Mouse (Mus musculus): ENCODE measurements around the gene Pmp22. TPM values are rescaled to one million over a fixed set of nuclear protein-coding genes. Genes with fewer than 3 reads are reported as not detected.

Pmp22 gene
- polyA plus RNA-seq, 1 experiment, result 32.4 TPM

GRCm38 (mm10) chr11:63125832-63126456, 2.8 kb upstream of the Pmp22 start:
- Histone ChIP-seq H3K27me3 (replicated peaks) (peaks cover 47% of the 10 kb centered on the region), H3K9me3 (no peaks in the 10 kb centered on the region), H3K4me3 (replicated peaks) (no peak overlapping the region), H3K4me1 (no peaks in the 10 kb centered on the region; the same call in 1 of the 2 replicates), H3K36me3 (replicated peaks; ENCODE audit: low read length) (no peaks in the 10 kb centered on the region)
- TF ChIP-seq FLI1 (IDR thresholded peaks at IDR 0.05; ENCODE audit: low read length) (no peak), GATA1 (IDR thresholded peaks at IDR 0.05; ENCODE audit: borderline replicate concordance, low read length) (no peak)

- Histone ChIP-seq H3K4me1 (no peaks in the 10 kb centered on the region; the same call in 1 of the 2 replicates), H3K9me3 (no peaks in the 10 kb centered on the region), H3K36me3 (replicated peaks; ENCODE audit: low read length) (no peaks in the 10 kb centered on the region), H3K4me3 (replicated peaks) (no peak overlapping the region), H3K27me3 (replicated peaks) (peaks cover 57% of the 10 kb centered on the region)
- TF ChIP-seq FLI1 (IDR thresholded peaks at IDR 0.05; ENCODE audit: low read length) (no peak), GATA1 (IDR thresholded peaks at IDR 0.05; ENCODE audit: borderline replicate concordance, low read length) (no peak)
These were observed 1.8 kb upstream of the Pmp22 start for GRCm38 (mm10) chr11:63126976-63127375.

DNA sequence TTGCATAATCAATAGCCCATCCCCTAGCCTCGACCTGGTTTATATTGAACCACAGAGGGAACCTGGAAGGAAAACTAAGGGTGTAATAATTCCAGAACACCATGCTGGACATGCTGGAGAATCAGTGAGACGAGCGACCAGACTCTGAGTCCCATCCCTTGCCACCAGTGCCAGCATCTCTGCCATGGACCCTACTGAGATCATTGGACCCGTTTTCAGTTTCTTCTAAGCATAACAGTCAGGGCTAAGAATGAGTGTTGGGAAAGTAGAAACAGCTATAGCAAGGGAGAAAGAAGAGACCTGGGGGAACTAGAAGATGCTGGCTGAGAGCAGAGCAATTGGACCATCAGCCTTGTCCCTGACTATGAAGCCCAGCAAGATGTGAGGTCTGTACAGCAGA, 1.3 kb upstream of the Pmp22 start:
- Histone ChIP-seq H3K36me3 (replicated peaks; ENCODE audit: low read length) (no peaks in the 10 kb centered on the region), H3K4me3 (replicated peaks) (no peak overlapping the region), H3K27me3 (replicated peaks) (peaks cover 63% of the 10 kb centered on the region), H3K9me3 (no peaks in the 10 kb centered on the region), H3K4me1 (no peaks in the 10 kb centered on the region; the same call in 1 of the 2 replicates)
- TF ChIP-seq GATA1 (IDR thresholded peaks at IDR 0.05; ENCODE audit: borderline replicate concordance, low read length) (no peak), FLI1 (IDR thresholded peaks at IDR 0.05; ENCODE audit: low read length) (no peak)

GRCm38 (mm10) chr11:63129375-63129774, 593 bp downstream of the Pmp22 start:
- Histone ChIP-seq H3K4me3 (replicated peaks) (no peak overlapping the region), H3K9me3 (no peaks in the 10 kb centered on the region), H3K36me3 (replicated peaks; ENCODE audit: low read length) (no peaks in the 10 kb centered on the region), H3K4me1 (peaks cover 7% of the 10 kb centered on the region), H3K27me3 (replicated peaks) (peaks cover 78% of the 10 kb centered on the region)
- TF ChIP-seq FLI1 (IDR thresholded peaks at IDR 0.05; ENCODE audit: low read length) (no peak), GATA1 (IDR thresholded peaks at IDR 0.05; ENCODE audit: borderline replicate concordance, low read length) (no peak)

GRCm38 (mm10) chr11:63129840-63130239, 1.1 kb downstream of the Pmp22 start:
- Histone ChIP-seq H3K36me3 (replicated peaks; ENCODE audit: low read length) (no peaks in the 10 kb centered on the region), H3K4me3 (replicated peaks) (no peak overlapping the region), H3K9me3 (no peaks in the 10 kb centered on the region), H3K4me1 (peaks cover 7% of the 10 kb centered on the region), H3K27me3 (replicated peaks) (peaks cover 79% of the 10 kb centered on the region)
- TF ChIP-seq GATA1 (IDR thresholded peaks at IDR 0.05; ENCODE audit: borderline replicate concordance, low read length), result no peak
- no peak for TF ChIP-seq FLI1 (IDR thresholded peaks at IDR 0.05; ENCODE audit: low read length)

DNA sequence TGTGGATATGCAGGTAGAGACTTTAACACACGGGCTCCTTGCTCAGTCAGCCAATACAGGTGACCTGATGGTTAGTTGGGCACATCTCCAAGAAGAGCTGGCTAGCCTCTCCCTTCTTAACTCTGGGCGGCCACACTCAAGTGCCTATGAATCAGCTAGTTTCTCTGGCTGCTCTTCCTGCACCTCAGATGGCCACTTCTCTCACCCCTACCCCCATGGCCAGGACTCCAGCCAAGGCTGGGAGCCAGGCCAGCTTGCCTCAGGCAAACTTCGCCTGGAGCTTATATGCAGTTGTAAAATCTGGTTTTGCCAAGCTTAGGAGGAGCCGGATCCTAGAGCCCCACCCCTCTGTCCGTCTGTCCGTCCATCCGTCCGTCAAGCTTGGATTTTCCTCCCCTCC, 1.7 kb downstream of the Pmp22 start:
- H3K27me3 ChIP-seq (replicated peaks), result peaks cover 84% of the 10 kb centered on the region
- H3K4me3 ChIP-seq (replicated peaks), result no peak overlapping the region

DNA sequence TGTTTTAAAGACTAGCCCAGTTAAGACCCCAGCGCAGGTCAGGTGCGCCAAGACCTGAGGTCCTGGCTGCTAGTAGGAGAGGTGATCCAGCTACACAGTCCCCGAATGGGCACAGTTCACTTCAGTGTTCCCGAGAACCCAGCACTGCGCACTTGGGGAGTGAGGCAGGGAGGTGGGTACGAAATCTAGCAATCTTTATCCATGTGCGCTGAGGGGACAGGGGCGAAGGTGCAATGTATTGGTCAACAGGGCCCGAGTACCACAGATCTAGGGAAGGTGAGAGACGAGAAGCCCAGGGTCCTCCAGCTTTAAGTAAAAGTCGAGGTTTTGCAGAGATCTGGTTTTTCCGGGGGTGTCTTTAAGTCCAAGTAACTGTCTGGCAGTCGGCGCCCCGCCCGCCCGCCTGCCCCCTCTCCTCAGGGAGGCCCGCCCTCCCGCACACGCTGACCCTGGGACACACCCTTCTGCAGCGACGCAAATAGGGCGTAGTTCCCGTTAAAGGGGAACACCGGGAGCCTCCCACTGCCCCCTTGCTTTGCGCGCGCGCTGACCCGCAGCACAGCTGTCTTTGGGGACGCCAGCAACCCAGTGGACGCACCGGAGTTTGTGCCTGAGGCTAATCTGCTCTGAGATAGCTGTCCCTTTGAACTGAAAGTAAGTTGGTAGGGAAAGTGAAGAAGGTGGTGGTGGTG, 2.4 kb downstream of the Pmp22 start:
- peaks cover 81% of the 10 kb centered on the region for H3K27me3 ChIP-seq (replicated peaks)
- no peaks in the 10 kb centered on the region for H3K9me3 ChIP-seq
- no peak for TF ChIP-seq GATA1 (IDR thresholded peaks at IDR 0.05; ENCODE audit: borderline replicate concordance, low read length)
- no peak for TF ChIP-seq FLI1 (IDR thresholded peaks at IDR 0.05; ENCODE audit: low read length)
- peaks cover 12% of the 10 kb centered on the region for H3K4me1 ChIP-seq
- peak overlapping the region; percentile 85 for H3K4me3 ChIP-seq (replicated peaks)
- no peaks in the 10 kb centered on the region for H3K36me3 ChIP-seq (replicated peaks; ENCODE audit: low read length)

More for the DNA sequence above, 1.7 kb downstream of the Pmp22 start:
- TF ChIP-seq FLI1 (IDR thresholded peaks at IDR 0.05; ENCODE audit: low read length) (no peak), GATA1 (IDR thresholded peaks at IDR 0.05; ENCODE audit: borderline replicate concordance, low read length) (no peak)
- H3K9me3 ChIP-seq, result no peaks in the 10 kb centered on the region
- peaks cover 10% of the 10 kb centered on the region for H3K4me1 ChIP-seq
- H3K36me3 ChIP-seq (replicated peaks; ENCODE audit: low read length), result no peaks in the 10 kb centered on the region

DNA sequence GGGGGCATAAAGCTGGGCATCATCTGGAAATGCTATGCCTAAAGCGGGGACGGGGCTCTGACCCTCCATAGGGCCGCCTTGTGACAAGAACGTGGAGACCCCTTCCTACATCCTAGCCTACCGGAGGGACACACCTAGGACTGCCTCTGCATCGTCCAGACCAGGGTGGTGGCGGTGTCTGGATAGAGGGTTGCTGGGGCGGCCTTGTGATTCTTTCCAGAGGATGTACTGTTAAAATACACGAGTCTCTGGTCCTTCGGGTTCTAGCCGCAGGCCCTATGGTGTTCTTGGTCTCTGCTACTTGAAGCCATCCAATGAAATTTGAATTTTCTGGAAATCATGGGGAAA, 2.9 kb downstream of the Pmp22 start:
- TF ChIP-seq FLI1 (IDR thresholded peaks at IDR 0.05; ENCODE audit: low read length) (no peak), GATA1 (IDR thresholded peaks at IDR 0.05; ENCODE audit: borderline replicate concordance, low read length) (no peak)
- Histone ChIP-seq H3K27me3 (replicated peaks) (peaks cover 81% of the 10 kb centered on the region), H3K4me1 (peaks cover 12% of the 10 kb centered on the region), H3K4me3 (replicated peaks) (peak overlapping the region; percentile 85), H3K36me3 (replicated peaks; ENCODE audit: low read length) (no peaks in the 10 kb centered on the region), H3K9me3 (no peaks in the 10 kb centered on the region)

DNA sequence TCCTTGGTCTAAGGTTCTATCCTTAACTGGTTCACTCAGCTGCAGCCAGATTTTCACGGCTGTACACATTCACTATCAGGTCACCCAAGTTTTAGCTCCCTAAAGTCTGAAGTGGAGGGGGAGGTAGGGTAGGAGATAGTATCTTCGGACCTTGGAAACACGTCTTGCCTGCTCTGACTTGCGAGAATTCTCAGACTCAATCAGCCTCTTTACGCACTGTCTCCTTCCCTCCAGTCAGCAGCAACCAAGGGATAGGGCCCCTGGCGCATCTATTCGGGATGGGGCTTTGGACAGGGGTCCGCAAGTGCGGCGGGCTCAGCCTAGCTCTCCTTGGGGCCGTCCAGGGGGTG, 3.3 kb downstream of the Pmp22 start:
- H3K4me3 ChIP-seq (replicated peaks), result peak overlapping the region; percentile 64
- TF ChIP-seq GATA1 (IDR thresholded peaks at IDR 0.05; ENCODE audit: borderline replicate concordance, low read length), result no peak
- TF ChIP-seq FLI1 (IDR thresholded peaks at IDR 0.05; ENCODE audit: low read length), result no peak
- H3K27me3 ChIP-seq (replicated peaks), result peaks cover 78% of the 10 kb centered on the region

More for the DNA sequence above, 3.3 kb downstream of the Pmp22 start:
- Histone ChIP-seq H3K36me3 (replicated peaks; ENCODE audit: low read length) (no peaks in the 10 kb centered on the region), H3K9me3 (no peaks in the 10 kb centered on the region), H3K4me1 (peaks cover 12% of the 10 kb centered on the region)

Measured in megakaryocyte, embryonic 14.5 days (primary cell).